Mouse (Mus musculus) cerebellum, postnatal 36 days (tissue): ENCODE data around the gene Olfr6.
"Not testable (repeated sequence)": the region's sequence is repeated elsewhere in the genome, so short reads cannot be mapped to it uniquely, and the experiment has no call there.

Experiments used
- DNase-seq, 2 experiments: peaks; one replicate each; pipeline ENCODE4 v3.0.0; 2021 to 2022; ENCODE audit warnings: mixed read lengths in 2 of 2

Gene Olfr6

GRCm38 (mm10) chr7:106963837-106964236 lies at the start of gene Olfr6:
Gene Olfr6 (minus strand): TSS chr7:106963937.
- DNase-seq = no peak

GRCm38 (mm10) chr7:107005972-107006371 lies 42.2 kb upstream of the Olfr6 start, which contains the start of gene Olfr2:
Gene Olfr2 (minus strand): TSS chr7:107006072.
- DNase-seq = no peak

GRCm38 (mm10) chr7:107004169-107004568 lies 40.4 kb upstream of the Olfr6 start:
- no peak for DNase-seq

GRCm38 (mm10) chr7:107000798-107001197 lies 37.1 kb upstream of the Olfr6 start:
- DNase-seq = no peak

GRCm38 (mm10) chr7:106985236-106985635 lies 21.5 kb upstream of the Olfr6 start:
- DNase-seq = no peak

GRCm38 (mm10) chr7:106975353-106975752 lies 11.6 kb upstream of the Olfr6 start, which contains the start of gene Olfr711:
Gene Olfr711 (minus strand): TSS chr7:106975453.
- no peak for DNase-seq

- DNase-seq = not testable (repeated sequence)
Measured at GRCm38 (mm10) chr7:106967503-106967902, 3.8 kb upstream of the Olfr6 start.

- no peak for DNase-seq
Measured at GRCm38 (mm10) chr7:106948212-106948611, 15.5 kb downstream of the Olfr6 start, which contains the start of gene Olfr710. Gene Olfr710 (minus strand): TSS chr7:106948312.

- DNase-seq = no peak
Measured at GRCm38 (mm10) chr7:106932119-106932518, 31.6 kb downstream of the Olfr6 start, which contains the start of gene Olfr709-ps1. Gene Olfr709-ps1 (minus strand): TSS chr7:106932219.

- DNase-seq = not testable (repeated sequence)
Measured at GRCm38 (mm10) chr7:106920961-106921360, 42.8 kb downstream of the Olfr6 start.

- no peak for DNase-seq
Measured at GRCm38 (mm10) chr7:106907676-106908075, 56.1 kb downstream of the Olfr6 start, which contains the start of gene Olfr1532-ps1. Gene Olfr1532-ps1 (plus strand): TSS chr7:106908001.
